Mouse (Mus musculus): ENCODE measurements around the gene Fam107a. TPM values are rescaled to one million over a fixed set of nuclear protein-coding genes. Genes with fewer than 3 reads are reported as not detected.

Gene Fam107a
- polyA plus RNA-seq (2015; fragmentation: Nextera tagmentation; extraction: Ambion mirVana) = 0.06 and 0.10 TPM in 2 replicates

DNA sequence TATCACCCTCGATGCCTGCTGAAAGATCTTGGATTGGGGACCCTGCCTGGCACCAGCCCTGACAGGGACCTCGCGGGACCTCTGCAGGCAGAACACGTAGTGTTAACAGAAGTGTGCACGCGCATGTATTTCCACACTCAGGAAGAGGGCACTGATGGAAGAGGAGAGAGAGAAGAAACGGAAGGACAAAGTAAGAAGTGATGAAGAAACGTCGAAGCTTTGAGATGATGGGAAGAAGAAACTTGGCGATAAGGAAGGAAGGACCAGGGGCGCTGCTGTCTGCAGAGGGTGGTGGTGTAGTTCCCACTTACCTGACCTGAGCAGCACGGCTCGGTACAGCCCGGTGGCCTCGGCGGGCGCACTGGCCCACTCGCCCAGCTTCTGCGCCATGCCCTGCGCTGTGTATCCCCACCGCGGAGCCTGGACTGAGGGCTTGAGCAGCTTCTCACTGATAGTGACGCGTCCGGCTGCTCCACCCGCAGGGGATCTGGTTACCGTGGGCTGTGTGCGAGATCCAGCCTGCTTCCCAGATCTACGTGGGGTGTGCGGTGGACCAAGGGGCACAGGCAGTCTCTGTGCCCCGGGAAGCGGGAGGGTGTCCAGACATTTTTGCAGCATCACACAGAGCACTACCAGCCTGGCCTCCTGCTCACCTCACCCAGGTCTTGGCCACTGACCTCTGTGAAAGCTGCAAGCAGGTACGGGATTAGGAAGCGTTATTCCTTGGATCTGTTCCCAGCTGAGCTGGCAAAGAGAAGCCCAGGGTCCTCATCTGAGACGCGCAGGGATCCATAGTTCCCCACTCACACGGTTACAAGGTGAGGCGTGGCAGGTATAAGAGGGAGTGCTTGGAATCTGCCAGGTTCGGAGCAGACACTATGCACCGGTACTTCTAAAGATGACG, at the start of gene Fam107a:
Gene Fam107a, minus strand, starts transcription at position 830 of the 904 bp plus-strand sequence.

DNA sequence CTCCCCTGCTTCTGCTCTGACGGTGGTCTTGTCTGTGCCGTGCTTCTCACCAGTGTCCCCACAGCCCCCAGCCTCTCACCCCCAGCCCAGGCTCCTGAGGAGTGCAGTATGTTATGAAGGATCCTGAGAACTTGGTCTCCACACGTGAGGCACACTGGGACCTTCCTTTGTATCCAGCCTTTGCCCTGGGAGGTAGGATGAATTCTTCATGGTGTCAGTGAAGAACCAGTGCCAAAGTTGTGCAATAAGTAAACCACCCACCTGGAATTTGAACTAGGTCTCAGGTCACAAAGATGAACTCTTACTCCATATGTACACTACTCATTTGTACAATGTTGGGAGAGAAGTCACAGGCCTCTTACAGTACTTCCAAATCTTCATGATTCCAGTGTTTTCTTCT, 58.7 kb downstream of the Fam107a start, which contains the start of gene Acox2:
Gene Acox2, minus strand, starts transcription at position 188 of the 400 bp plus-strand sequence.

Other genes with a start within 250 kb of the Fam107a start
- 42.7 and 43.7 TPM in 2 replicates for gene Rpp14, start 237.7 kb downstream of the Fam107a start, polyA plus RNA-seq (2015; fragmentation: Nextera tagmentation; extraction: Ambion mirVana)
- gene Pxk, start 219.8 kb downstream of the Fam107a start, polyA plus RNA-seq (2015; fragmentation: Nextera tagmentation; extraction: Ambion mirVana) = 36.7 and 41.8 TPM in 2 replicates
- gene Pdhb, start 145.0 kb downstream of the Fam107a start, polyA plus RNA-seq (2015; fragmentation: Nextera tagmentation; extraction: Ambion mirVana) = 135 and 141 TPM in 2 replicates
- gene Kctd6, start 103.9 kb downstream of the Fam107a start, polyA plus RNA-seq (2015; fragmentation: Nextera tagmentation; extraction: Ambion mirVana) = 11.6 and 12.2 TPM in 2 replicates
- gene Acox2, start 58.7 kb downstream of the Fam107a start, polyA plus RNA-seq (2015; fragmentation: Nextera tagmentation; extraction: Ambion mirVana) = 0.23 TPM in 1 of 2 replicates, not detected in the other
- gene Oit1, start 60.7 kb upstream of the Fam107a start, polyA plus RNA-seq (2015; fragmentation: Nextera tagmentation; extraction: Ambion mirVana) = 19.6 and 19.7 TPM in 2 replicates